Mouse (Mus musculus) spleen, adult 2 months (tissue): ENCODE data around the gene Bcar3.

ENCODE experiments used
- CTCF ChIP-seq: fragments of 200-500 bp; IDR thresholded peaks from 2 replicates; pipeline ENCODE4 v1.5.1; 2011; ENCODE audit warnings: mild to moderate bottlenecking, inconsistent platforms; ENCODE audit not compliant: insufficient read depth, insufficient read length, insufficient replicate concordance; ENCODE audit errors: extremely low read depth
- POLR2A ChIP-seq: fragments of 200-500 bp; IDR thresholded peaks from 2 replicates; pipeline ENCODE4 v1.6.1; 2011; ENCODE audit warnings: low read depth, low read length, inconsistent platforms

DNA sequence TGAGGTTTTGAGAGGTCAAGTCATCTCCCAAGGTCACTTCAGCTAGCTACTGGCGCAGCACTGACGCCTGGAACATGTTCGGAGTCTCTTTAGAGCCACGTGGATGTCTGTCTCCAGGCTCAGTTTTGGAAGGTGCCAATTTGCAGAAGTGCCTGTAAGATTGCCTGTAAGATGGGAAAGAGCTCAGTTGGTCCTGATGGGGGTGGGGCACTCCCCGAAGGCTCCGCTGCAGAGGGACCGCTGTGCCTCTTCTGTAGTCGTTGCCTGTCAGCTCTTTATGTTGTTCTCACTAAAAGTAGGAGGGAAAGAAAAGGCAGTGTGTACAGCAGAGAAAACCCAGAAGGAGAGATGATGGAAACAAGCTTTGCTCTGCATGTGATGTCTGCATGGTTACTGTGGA lies 183.6 kb downstream of the Bcar3 start:
- no peak for TF ChIP-seq POLR2A
- TF ChIP-seq CTCF, result no peak
